Comparison of ENCODE assay signal across 31 mouse cellular contexts in genomic region chr16:32173401-32173800, GRCm38 (mm10). TPM values are rescaled to one million over a fixed set of nuclear protein-coding genes. Genes with fewer than 3 reads are reported as not detected.
DNase-seq lines count a peak whose midpoint lies in the region; ATAC-seq and TF ChIP-seq lines count a peak whose summit lies in the region.
"Had no signal": no experiment of that assay in that cellular context is flagged by ENCODE, and none has a peak within 500 bp of the region (broad histone marks: within the 10 kb centered on the region; RNA-seq: fewer than 3 reads in every experiment).

No protein-coding gene starts in this region.

- ATAC-seq in CD4-positive, CD25-positive, alpha-beta regulatory T cell, adult 4 months = no peak
- ATAC-seq: forebrain, embryonic 16.5 days; hindbrain, embryonic 16.5 days; liver, embryonic 12.5 days; lung, postnatal 0 days; midbrain, embryonic 13.5 days; Patski had no signal

- DNase-seq in spleen, adult 2 months (ENCODE audit: low read depth in 1 of 2, low spot score in 2 of 2) = no peak
- DNase-seq in spleen, adult 18-20 months = no peak
- peak; percentile 50 for DNase-seq in kidney, adult 2 months
- DNase-seq in kidney, postnatal 14 days = peak; percentile 53
- no peak for DNase-seq in urinary bladder, postnatal 36 days (ENCODE audit: low spot score in 2 of 2)
- DNase-seq in natural killer cell, adult 2 months (ENCODE audit: low spot score in 2 of 2) = no peak
- DNase-seq: adrenal gland, postnatal 25 days; cerebellum, adult 18-20 months; cerebellum, postnatal 10 days; heart, postnatal 14 days; lung, adult 18-20 months; right cerebral cortex, postnatal 14 days; thymus, adult 2 months; thymus, postnatal 36 days had no signal

- H3K27ac ChIP-seq in spleen, adult 2 months (ENCODE audit: insufficient read depth, low read length) = peak overlapping the region; percentile 22; the same call in 1 of the 2 replicates
- no peak overlapping the region for H3K27ac ChIP-seq in kidney, adult 2 months (ENCODE audit: insufficient read depth, low read depth, low read length)
- H3K27ac ChIP-seq: embryonic facial prominence, embryonic 13.5 days; limb, embryonic 13.5 days; liver, embryonic 12.5 days; macrophage; midbrain, embryonic 13.5 days; stomach, postnatal 0 days had no signal

- TF ChIP-seq CTCF in spleen, adult 2 months (IDR thresholded peaks at IDR 0.05; ENCODE audit: extremely low read depth, insufficient read depth, insufficient read length, insufficient replicate concordance) = no peak
- TF ChIP-seq CTCF in kidney, adult 2 months (conservative IDR thresholded peaks at IDR 0.05; ENCODE audit: insufficient read depth, insufficient read length, low read depth, low read length) = no peak

- H3K36me3 ChIP-seq in spleen, adult 2 months (ENCODE audit: control insufficient read depth, insufficient read depth, low read length) = no peaks in the 10 kb centered on the region
- H3K36me3 ChIP-seq in kidney, adult 2 months (ENCODE audit: control insufficient read depth, insufficient read depth, low read length) = no peaks in the 10 kb centered on the region
- H3K36me3 ChIP-seq: embryonic facial prominence, embryonic 13.5 days; limb, embryonic 13.5 days; liver, embryonic 12.5 days; midbrain, embryonic 13.5 days had no signal

- 61% methylated on average over 11 of the region's 11 CpGs for WGBS in spleen, adult 2 months
- 38% methylated on average over 11 of the region's 11 CpGs for WGBS in kidney, adult 2 months

- peaks cover 27% of the 10 kb centered on the region; the same call in 1 of the 2 replicates for H3K4me1 ChIP-seq in spleen, adult 2 months (ENCODE audit: control insufficient read depth, insufficient read depth, insufficient read length)
- H3K4me1 ChIP-seq in kidney, adult 2 months (ENCODE audit: control insufficient read depth, insufficient read depth, low read length) = no peaks in the 10 kb centered on the region
- H3K4me1 ChIP-seq: limb, embryonic 13.5 days had no signal

- H3K27me3 ChIP-seq in spleen, adult 2 months (ENCODE audit: control insufficient read depth, insufficient read depth, low read length) = no peaks in the 10 kb centered on the region
- H3K27me3 ChIP-seq in kidney, adult 2 months (replicated peaks; ENCODE audit: control insufficient read depth, insufficient read depth, low read length) = no peaks in the 10 kb centered on the region
- H3K27me3 ChIP-seq: embryonic facial prominence, embryonic 13.5 days; limb, embryonic 13.5 days; liver, embryonic 12.5 days; midbrain, embryonic 13.5 days had no signal

- no peak overlapping the region for H3K4me3 ChIP-seq in spleen, adult 2 months (ENCODE audit: extremely low read depth, insufficient read depth, insufficient read length)
- no peak overlapping the region for H3K4me3 ChIP-seq in kidney, adult 2 months (ENCODE audit: insufficient read depth, low read depth, low read length)
- H3K4me3 ChIP-seq: embryonic facial prominence, embryonic 13.5 days; limb, embryonic 13.5 days; liver, embryonic 12.5 days; midbrain, embryonic 13.5 days had no signal

- TF ChIP-seq POLR2A in spleen, adult 2 months (IDR thresholded peaks at IDR 0.05; ENCODE audit: low read depth, low read length) = no peak
- TF ChIP-seq POLR2A in kidney, adult 2 months (IDR thresholded peaks at IDR 0.05; ENCODE audit: low read depth, low read length) = no peak

RNA-seq across cellular contexts. Expression of gene Bex6, which starts 6.2 kb away (rescaled TPM):
- 0.85 and 1.5 TPM in 2 replicates for polyA plus RNA-seq in spleen, adult 2 months (2012; rRNA removed)
- not detected in 2 replicates for polyA plus RNA-seq in kidney, adult 2 months (2012; rRNA removed)
- not detected for polyA plus RNA-seq in CD4-positive, CD25-positive, alpha-beta regulatory T cell, adult 4 months (2017; shearing (Covaris generic))
- polyA plus RNA-seq: embryonic facial prominence, embryonic 13.5 days; forebrain, embryonic 16.5 days; gonadal fat pad, adult 2 months; heart, embryonic 14.5 days; hindbrain, embryonic 11.5 days; hindbrain, embryonic 16.5 days; intestine, embryonic 14.5 days; limb, embryonic 13.5 days; midbrain, embryonic 13.5 days; neural tube, embryonic 14.5 days; Patski; small intestine, adult 2 months; stomach, postnatal 0 days had no signal

RNA-seq across cellular contexts. Expression of gene Nrros, which starts 8.0 kb away (rescaled TPM):
- 105 and 133 TPM in 2 replicates for polyA plus RNA-seq in spleen, adult 2 months (2012; rRNA removed)
- 7.9 and 11.6 TPM in 2 replicates for polyA plus RNA-seq in kidney, adult 2 months (2012; rRNA removed)
- polyA plus RNA-seq in CD4-positive, CD25-positive, alpha-beta regulatory T cell, adult 4 months (2017; shearing (Covaris generic)) = 10 to 100 TPM; 61.7 to 77.0 TPM
- polyA plus RNA-seq: Patski had no signal

Comparison
In these comparisons a context has a peak if more than half of its experiments do, and no peak if none do; other contexts are left out.
1. DNase-seq: peak in kidney, adult 2 months (single experiment) and kidney, postnatal 14 days (single experiment); none in spleen, adult 2 months (0 of 2), spleen, adult 18-20 months (0 of 2), urinary bladder, postnatal 36 days (0 of 2) and natural killer cell, adult 2 months (0 of 2).